Mouse (Mus musculus) G1E-ER4 (cell line): ENCODE results near the gene Pfn5. TPM values are rescaled to one million over a fixed set of nuclear protein-coding genes. Genes with fewer than 3 reads are reported as not detected.

Source experiments
- GATA1 ChIP-seq: IDR thresholded peaks from one replicate; pipeline ENCODE4 v1.8.0; 2012; ENCODE audit warnings: low read length, inconsistent platforms
- polyA plus RNA-seq: library from polyadenylated mRNA; stranded (reverse); fragments of >175 nt; gene quantifications from 2 replicates; pipeline ENCODE4 v1.2.3, GENCODE M21; 2012

Gene Pfn5
- not detected in 2 replicates for polyA plus RNA-seq

DNA sequence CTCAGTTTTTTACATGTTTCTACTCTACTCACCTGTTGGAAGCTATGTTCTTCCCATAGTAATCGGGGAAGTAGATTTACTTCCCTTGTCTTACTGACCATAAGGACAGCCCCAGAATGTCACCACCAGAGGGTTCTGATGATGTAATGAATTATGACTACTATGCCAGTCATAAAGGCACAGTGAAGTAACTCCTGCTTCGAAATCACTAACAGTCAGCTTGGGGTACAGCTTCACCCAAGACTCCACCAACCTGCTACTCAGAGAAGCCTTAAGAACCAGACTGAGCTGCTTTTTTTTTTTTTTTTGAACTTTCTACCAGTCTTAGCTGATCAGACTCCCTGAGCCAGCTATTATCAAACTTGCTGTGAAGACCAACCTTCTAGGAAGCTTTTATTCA, at the start of gene Pfn5, which contains the start of gene Asb12:
TSS of gene Pfn5 (plus strand) at position 218 of the 400 bp plus-strand sequence.
TSS of gene Asb12 (minus strand) at position 101 of the 400 bp plus-strand sequence.
- TF ChIP-seq GATA1 = no peak

DNA sequence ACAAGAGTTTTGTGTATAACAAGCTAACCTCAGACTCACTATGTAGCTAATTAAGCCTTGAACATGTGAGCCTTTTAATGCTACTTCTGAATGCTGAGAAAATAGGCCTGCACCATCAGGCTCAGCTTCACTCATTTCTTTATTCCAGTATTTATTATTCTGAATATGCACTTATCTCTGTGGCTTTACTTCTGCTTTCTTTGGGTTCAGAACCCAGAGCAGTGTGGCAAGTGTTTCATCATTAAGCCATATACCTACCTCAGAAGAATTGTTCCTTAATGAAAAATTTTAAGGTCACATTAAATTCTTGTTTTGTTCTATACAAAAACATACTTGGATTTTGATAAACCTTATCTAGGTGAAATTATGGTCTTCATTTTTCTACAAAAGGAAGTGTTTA, 34.0 kb upstream of the Pfn5 start:
- no peak for TF ChIP-seq GATA1

DNA sequence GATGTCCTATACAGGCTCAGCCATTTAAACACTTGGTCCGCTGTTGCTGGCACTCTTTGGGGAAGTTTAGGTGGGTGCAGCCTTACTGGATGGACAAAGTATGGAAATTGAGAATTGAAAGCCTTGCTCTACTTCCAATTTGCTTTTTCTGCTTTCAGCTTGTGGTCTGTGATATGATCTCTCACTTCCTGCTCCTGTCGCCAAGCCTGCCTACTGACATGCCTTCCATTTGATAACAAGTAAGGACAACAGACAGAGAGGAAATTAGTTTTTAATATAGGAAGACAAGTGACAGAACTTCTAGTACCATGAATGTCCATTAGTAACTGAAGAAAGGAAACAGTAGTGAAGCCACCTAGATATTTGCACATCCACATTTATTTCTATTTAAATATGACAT, 32.7 kb upstream of the Pfn5 start:
- TF ChIP-seq GATA1 = no peak

GRCm38 (mm10) chrX:95554321-95554720, 3.6 kb upstream of the Pfn5 start:
- TF ChIP-seq GATA1 = no peak

DNA sequence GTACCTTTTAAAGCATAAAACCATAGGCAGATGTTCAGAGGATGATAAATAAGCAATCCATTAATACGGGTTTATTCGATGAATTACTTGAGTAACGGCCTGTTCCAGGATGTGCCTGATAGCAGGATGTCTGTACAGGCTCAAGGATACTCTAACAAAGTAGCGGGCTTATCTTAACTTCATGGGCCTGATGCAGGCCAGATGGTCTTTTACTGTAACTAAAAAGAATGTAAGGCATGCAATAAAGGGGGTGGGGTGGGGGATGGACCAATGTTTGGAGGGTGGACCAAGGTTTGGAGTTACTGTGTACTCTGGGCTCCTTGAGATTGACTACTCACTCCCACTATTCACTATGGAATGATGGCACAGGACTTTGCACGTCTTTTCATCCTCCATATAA, 42.7 kb downstream of the Pfn5 start:
- TF ChIP-seq GATA1 = no peak

Other genes starting within 250 kb of the Pfn5 start
- 0.46 and 0.64 TPM in 2 replicates for gene Amer1, start 113.2 kb upstream of the Pfn5 start, polyA plus RNA-seq
- not detected in 2 replicates for gene Asb12, start 117 bp upstream of the Pfn5 start, polyA plus RNA-seq
- 0.12 and 0.32 TPM in 2 replicates for gene Zc4h2, start 100.4 kb downstream of the Pfn5 start, polyA plus RNA-seq
- gene Zc3h12b, start 153.6 kb downstream of the Pfn5 start, polyA plus RNA-seq = not detected in 2 replicates